Mouse (Mus musculus) ES-E14 (cell line): Measurements from ENCODE around the gene Tnfaip6.

Source experiments
- CHD2 ChIP-seq: IDR thresholded peaks from 2 replicates; pipeline ENCODE4 v1.6.1; 2014; ENCODE audit warnings: mild to moderate bottlenecking, low read depth, low read length, inconsistent platforms
- HCFC1 ChIP-seq: IDR thresholded peaks from 2 replicates; pipeline ENCODE4 v1.6.1; 2012; ENCODE audit warnings: low read length, inconsistent platforms, borderline replicate concordance; ENCODE audit not compliant: insufficient read depth
- MAFK ChIP-seq: IDR thresholded peaks from 2 replicates; pipeline ENCODE4 v1.6.1; 2014; ENCODE audit warnings: mild to moderate bottlenecking, low read depth, low read length, inconsistent platforms; ENCODE audit not compliant: insufficient read depth
- ZC3H11A ChIP-seq: IDR thresholded peaks from 2 replicates; pipeline ENCODE4 v1.6.1; 2012; ENCODE audit warnings: low read depth, mild to moderate bottlenecking, inconsistent platforms, low read length, borderline replicate concordance
- ZNF384 ChIP-seq: IDR thresholded peaks from 2 replicates; pipeline ENCODE4 v1.6.1; 2012; ENCODE audit warnings: low read depth, low read length, inconsistent platforms

DNA sequence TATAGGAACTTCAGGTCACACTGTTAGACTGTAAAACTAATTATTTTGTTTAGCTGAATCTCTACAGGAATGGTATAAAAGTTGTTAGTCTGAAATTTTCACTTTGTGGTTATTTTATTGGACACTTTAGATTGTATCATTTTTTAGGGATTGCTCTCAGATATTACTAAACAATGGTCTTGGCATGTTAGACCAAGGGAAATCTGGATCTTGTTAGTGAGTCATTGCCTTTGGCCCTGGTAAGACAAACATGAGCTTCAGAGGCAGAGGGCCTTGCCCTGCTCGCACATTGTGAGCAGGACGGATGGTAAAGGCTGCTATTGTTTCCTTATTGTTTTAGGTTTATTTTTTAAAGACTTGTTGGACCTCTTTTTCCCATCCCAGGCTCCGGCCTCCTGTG is 31.4 kb upstream of the Tnfaip6 start:
- TF ChIP-seq MAFK (no peak), ZC3H11A (no peak), CHD2 (no peak), ZNF384 (no peak), HCFC1 (no peak)
